Mouse (Mus musculus) spleen, postnatal 36 days (tissue): Measurements from ENCODE around the gene Rpp40.

Source experiments
- DNase-seq, 2 experiments: peaks; one replicate each; pipeline ENCODE4 v3.0.0; 2022; ENCODE audit warnings: low spot score in 2 of 2, mixed read lengths in 1 of 2

Rpp40 gene

GRCm38 (mm10) chr13:35851581-35851980 is 54.6 kb downstream of the Rpp40 start:
- DNase-seq, result no peak

GRCm38 (mm10) chr13:35848694-35849093 is 57.5 kb downstream of the Rpp40 start:
- DNase-seq, result no peak

GRCm38 (mm10) chr13:35845306-35845705 is 60.9 kb downstream of the Rpp40 start:
- DNase-seq, result no peak
